Mouse (Mus musculus): ENCODE results near the gene Cltc. TPM values are rescaled to one million over a fixed set of nuclear protein-coding genes. Genes with fewer than 3 reads are reported as not detected.

The Cltc gene
- polyA plus RNA-seq, 1 experiment from 2014 or later = 220 TPM

Other genes starting within 250 kb of the Cltc start
- 44.4 and 47.8 TPM in 2 replicates for gene Rps6kb1, start 212.8 kb downstream of the Cltc start, polyA plus RNA-seq (2014; fragmentation: Nextera tagmentation; extraction: Ambion mirVana)
- gene Tubd1, start 212.6 kb downstream of the Cltc start, polyA plus RNA-seq (2014; fragmentation: Nextera tagmentation; extraction: Ambion mirVana) = 4.7 and 6.1 TPM in 2 replicates
- gene Vmp1, start 73.7 kb downstream of the Cltc start, polyA plus RNA-seq (2014; fragmentation: Nextera tagmentation; extraction: Ambion mirVana) = 129 TPM in 2 replicates
- gene Ptrh2, start 73.6 kb downstream of the Cltc start, polyA plus RNA-seq (2014; fragmentation: Nextera tagmentation; extraction: Ambion mirVana) = 30.3 and 34.9 TPM in 2 replicates
- 18.9 and 31.6 TPM in 2 replicates for gene Dhx40, start 50.2 kb upstream of the Cltc start, polyA plus RNA-seq (2014; fragmentation: Nextera tagmentation; extraction: Ambion mirVana)
- 6.0 and 6.2 TPM in 2 replicates for gene Ypel2, start 236.1 kb upstream of the Cltc start, polyA plus RNA-seq (2014; fragmentation: Nextera tagmentation; extraction: Ambion mirVana)